Mouse (Mus musculus) naive thymus-derived CD4-positive, alpha-beta T cell, adult 2 months (primary cell): ENCODE measurements around the gene Sft2d1.
"Not testable (repeated sequence)": the region's sequence is repeated elsewhere in the genome, so short reads cannot be mapped to it uniquely, and the experiment has no call there.

Experiments used
- DNase-seq: peaks from one replicate; pipeline ENCODE4 v3.0.0-alpha.2; 2011; ENCODE audit warnings: low read depth

The Sft2d1 gene

GRCm38 (mm10) chr17:8302772-8303438 lies 8.0 kb upstream of the Sft2d1 start:
- DNase-seq: no peak

- DNase-seq: no peak
Observed at GRCm38 (mm10) chr17:8303671-8304070, 7.2 kb upstream of the Sft2d1 start.

- no peak for DNase-seq
Observed at GRCm38 (mm10) chr17:8305801-8306200, 5.1 kb upstream of the Sft2d1 start.

- DNase-seq: peak; percentile 28
Observed at GRCm38 (mm10) chr17:8311751-8312150, 849 bp downstream of the Sft2d1 start.

- DNase-seq: no peak
Observed at GRCm38 (mm10) chr17:8313976-8314375, 3.1 kb downstream of the Sft2d1 start.

- peak; percentile 39 for DNase-seq
Observed at GRCm38 (mm10) chr17:8316251-8316650, 5.3 kb downstream of the Sft2d1 start.

GRCm38 (mm10) chr17:8326877-8327276 lies 16.0 kb downstream of the Sft2d1 start:
- DNase-seq: not testable (repeated sequence)

- peak; percentile 41 for DNase-seq
Observed at GRCm38 (mm10) chr17:8328511-8329174, 17.7 kb downstream of the Sft2d1 start.

- no peak for DNase-seq
Observed at GRCm38 (mm10) chr17:8330602-8331001, 19.7 kb downstream of the Sft2d1 start.

GRCm38 (mm10) chr17:8337159-8337558 lies 26.3 kb downstream of the Sft2d1 start, which contains the start of gene Prr18:
Gene Prr18 (plus strand): TSS chr17:8337459.
- DNase-seq: not testable (repeated sequence)

- DNase-seq: no peak
Observed at GRCm38 (mm10) chr17:8339666-8340374, 28.9 kb downstream of the Sft2d1 start.

- DNase-seq: peak; percentile 26
Observed at GRCm38 (mm10) chr17:8340407-8341359, 29.8 kb downstream of the Sft2d1 start.

- DNase-seq: no peak
Observed at GRCm38 (mm10) chr17:8341360-8341963, 30.6 kb downstream of the Sft2d1 start.

GRCm38 (mm10) chr17:8342706-8343105 lies 31.8 kb downstream of the Sft2d1 start:
- peak; percentile 38 for DNase-seq

- DNase-seq: no peak
Observed at GRCm38 (mm10) chr17:8343416-8343815, 32.5 kb downstream of the Sft2d1 start.

- no peak for DNase-seq
Observed at GRCm38 (mm10) chr17:8347765-8348285, 36.9 kb downstream of the Sft2d1 start.

GRCm38 (mm10) chr17:8348941-8349340 lies 38.0 kb downstream of the Sft2d1 start:
- no peak for DNase-seq

GRCm38 (mm10) chr17:8351088-8351487 lies 40.2 kb downstream of the Sft2d1 start:
- DNase-seq: no peak

GRCm38 (mm10) chr17:8355692-8356091 lies 44.8 kb downstream of the Sft2d1 start, which contains the start of gene T2:
Gene T2 (plus strand): TSS chr17:8355992.
- no peak for DNase-seq

GRCm38 (mm10) chr17:8357498-8357897 lies 46.6 kb downstream of the Sft2d1 start:
- no peak for DNase-seq

- no peak for DNase-seq
Observed at GRCm38 (mm10) chr17:8360876-8361275, 50.0 kb downstream of the Sft2d1 start.
